Mouse (Mus musculus): ENCODE results near the gene Pcyt1a. TPM values are rescaled to one million over a fixed set of nuclear protein-coding genes. Genes with fewer than 3 reads are reported as not detected.

The Pcyt1a gene
- total and polyA plus RNA-seq, 3 experiments, result 36.9 to 53.7 TPM; not detected in 1

GRCm38 (mm10) chr16:32401335-32401965 lies 29.3 kb upstream of the Pcyt1a start:
- H3K79me2 ChIP-seq (ENCODE audit: control insufficient read depth, insufficient read depth, low read length, poor library complexity), result no peaks in the 10 kb centered on the region
- H3K9me3 ChIP-seq (replicated peaks; ENCODE audit: insufficient read depth, low read length), result no peaks in the 10 kb centered on the region
- H3K36me3 ChIP-seq (ENCODE audit: control insufficient read depth in 1 of 2, insufficient read depth in 2 of 2, low read length in 2 of 2), result peaks cover 0 to 4% of the 10 kb centered on the region in 2 experiments; a peak in 2 of 4 replicates
- H3K27ac ChIP-seq (ENCODE audit: control insufficient read depth, low read depth, low read length), result no peak overlapping the region
- no peaks in the 10 kb centered on the region for H3K27me3 ChIP-seq (ENCODE audit: control insufficient read depth in 1 of 2, insufficient read depth in 2 of 2, low read length in 2 of 2)
- TF ChIP-seq E2F4 (IDR thresholded peaks at IDR 0.05; ENCODE audit: borderline replicate concordance, low read depth, low read length) (no peak), MXI1 (IDR thresholded peaks at IDR 0.05; ENCODE audit: low read depth, low read length) (0 out of 2 replicates have a peak, but pooled peaks have one; percentile 47)
- no peak overlapping the region for H3K4me3 ChIP-seq (ENCODE audit: control insufficient read depth in 1 of 2, insufficient read depth in 1 of 2, low read depth in 2 of 2, low read length in 2 of 2)
- no peak overlapping the region for H3K9ac ChIP-seq (ENCODE audit: control insufficient read depth, low read depth, low read length, poor library complexity, severe bottlenecking)
- peaks cover 3 to 13% of the 10 kb centered on the region in 2 experiments for H3K4me1 ChIP-seq (ENCODE audit: control insufficient read depth in 1 of 2, insufficient read depth in 2 of 2, low read length in 2 of 2)
- DNase-seq (ENCODE audit: low read depth, low spot score), result peak; percentile 54

GRCm38 (mm10) chr16:32402818-32403217 lies 27.9 kb upstream of the Pcyt1a start:
- Histone ChIP-seq H3K4me1 (ENCODE audit: control insufficient read depth in 1 of 2, insufficient read depth in 2 of 2, low read length in 2 of 2) (peaks cover 3 to 11% of the 10 kb centered on the region in 2 experiments), H3K4me3 (ENCODE audit: control insufficient read depth in 1 of 2, insufficient read depth in 1 of 2, low read depth in 2 of 2, low read length in 2 of 2) (no peak overlapping the region), H3K36me3 (ENCODE audit: control insufficient read depth in 1 of 2, insufficient read depth in 2 of 2, low read length in 2 of 2) (peaks cover 0 to 4% of the 10 kb centered on the region in 2 experiments; a peak in 2 of 4 replicates), H3K9ac (ENCODE audit: control insufficient read depth, low read depth, low read length, poor library complexity, severe bottlenecking) (no peak overlapping the region), H3K79me2 (ENCODE audit: control insufficient read depth, insufficient read depth, low read length, poor library complexity) (no peaks in the 10 kb centered on the region; the same call in 1 of the 2 replicates), H3K27ac (ENCODE audit: control insufficient read depth, low read depth, low read length) (no peak overlapping the region), H3K27me3 (ENCODE audit: control insufficient read depth in 1 of 2, insufficient read depth in 2 of 2, low read length in 2 of 2) (peaks cover 0 to 1% of the 10 kb centered on the region in 2 experiments; a peak in 1 of 4 replicates), H3K9me3 (replicated peaks; ENCODE audit: insufficient read depth, low read length) (no peaks in the 10 kb centered on the region)
- DNase-seq (ENCODE audit: low read depth, low spot score), result no peak
- TF ChIP-seq TAL1 (IDR thresholded peaks at IDR 0.05; ENCODE audit: low read length) (no peak), HCFC1 (IDR thresholded peaks at IDR 0.05; ENCODE audit: low read depth, low read length) (no peak), MAX (IDR thresholded peaks at IDR 0.05; ENCODE audit: low read length) (no peak), POLR2AphosphoS5 (IDR thresholded peaks at IDR 0.05; ENCODE audit: borderline replicate concordance, low read depth, low read length) (no peak), TBP (IDR thresholded peaks at IDR 0.05; ENCODE audit: low read depth, low read length) (no peak), GATA1 (IDR thresholded peaks at IDR 0.05; ENCODE audit: low read depth, low read length) (no peak), KAT2A (conservative IDR thresholded peaks at IDR 0.05; ENCODE audit: low read depth, low read length) (no peak), BHLHE40 (IDR thresholded peaks at IDR 0.05; ENCODE audit: borderline replicate concordance, low read depth, low read length) (no peak), MXI1 (IDR thresholded peaks at IDR 0.05; ENCODE audit: low read depth, low read length) (no peak), CTCF (IDR thresholded peaks at IDR 0.05 in 2 of 3, conservative IDR thresholded peaks at IDR 0.05 in 1 of 3; ENCODE audit: control insufficient read depth in 1 of 3, insufficient read depth in 1 of 3, low read depth in 2 of 3, low read length in 3 of 3, poor library complexity in 1 of 3, severe bottlenecking in 1 of 3) (no peak), GABPA (IDR thresholded peaks at IDR 0.05; ENCODE audit: low read depth, low read length) (no peak), JUND (IDR thresholded peaks at IDR 0.05; ENCODE audit: low read depth, low read length) (no peak), MYC (IDR thresholded peaks at IDR 0.05; ENCODE audit: low read depth, low read length) (no peak), MAZ (IDR thresholded peaks at IDR 0.05; ENCODE audit: low read depth, low read length) (no peak), ZKSCAN1 (IDR thresholded peaks at IDR 0.05; ENCODE audit: low read depth, low read length) (no peak), MAFK (IDR thresholded peaks at IDR 0.05; ENCODE audit: borderline replicate concordance, low read depth, low read length) (no peak), UBTF (IDR thresholded peaks at IDR 0.05; ENCODE audit: borderline replicate concordance, insufficient read depth, low read depth, low read length) (no peak)

Measured in MEL (cell line).